Mouse (Mus musculus) left cerebral cortex, adult 2 months (tissue): ENCODE measurements around the gene Hist2h2ab. TPM values are rescaled to one million over a fixed set of nuclear protein-coding genes. Genes with fewer than 3 reads are reported as not detected.
A peak's percentile ranks its signal among the peaks of the same experiment; 100 is the strongest.
"Not testable (repeated sequence)": the region's sequence is repeated elsewhere in the genome, so short reads cannot be mapped to it uniquely, and the experiment has no call there.

ENCODE experiments used
- DNase-seq, 2 experiments: peaks; one replicate each; pipeline ENCODE4 v3.0.0; 2021 to 2022; ENCODE audit warnings: low spot score in 2 of 2, mixed read lengths in 1 of 2; ENCODE audit errors: extremely low spot score in 1 of 2
- H3K27ac ChIP-seq: fragments of 200-600 bp; 2 replicates; pipeline ENCODE4 v1.8.1; 2022
- H3K4me3 ChIP-seq: fragments of 200-600 bp; 2 replicates; pipeline ENCODE4 v1.8.1; 2022
- CTCF ChIP-seq: fragments of 200-600 bp; IDR thresholded peaks from 2 replicates; pipeline ENCODE4 v1.8.1; 2022; ENCODE audit warnings: antibody characterized with exemption, mild to moderate bottlenecking, moderate library complexity
- intact Hi-C: fragments of 180-260 bp; cut with DNase I; formaldehyde crosslinking; loops from one replicate; pipeline ENCODE4 v1.15.1; 2025
- total RNA-seq, 2 experiments: library from RNA; stranded (reverse); gene quantifications; 2 replicates each; pipeline ENCODE4 v1.2.3; 2021

Hist2h2ab gene
- total RNA-seq, 2 experiments from 2014 or later, result 10.4 to 10.8 TPM

- Histone ChIP-seq H3K4me3 (peak overlapping the region; percentile 28), H3K27ac (peak overlapping the region; percentile 94)
- intact Hi-C loops, result loop anchor here (1.0 kb wide), 1 partner anchor 23 kb away; the partner anchor contains the start of gene Hist2h4
- no peak for TF ChIP-seq CTCF
- no peak for DNase-seq
Measured at GRCm38 (mm10) chr3:96240799-96241197, 21.1 kb downstream of the Hist2h2ab start.

GRCm38 (mm10) chr3:96243921-96244572, 24.4 kb downstream of the Hist2h2ab start:
- Histone ChIP-seq H3K4me3 (peak overlapping the region; percentile 83), H3K27ac (peak overlapping the region; percentile 100)
- intact Hi-C loops, result no loop called here
- TF ChIP-seq CTCF, result no peak
- DNase-seq, result no peak

GRCm38 (mm10) chr3:96245003-96245886, 25.6 kb downstream of the Hist2h2ab start, which contains the start of gene Hist2h2aa1:
Gene Hist2h2aa1 (plus strand): TSS chr3:96245497.
- peak within 1 kb of the TSS; percentile 100 for H3K27ac ChIP-seq
- intact Hi-C loops, result not testable (repeated sequence)
- peak; percentile 81 to 86 for DNase-seq
- H3K4me3 ChIP-seq, result peak within 1 kb of the TSS; percentile 83

GRCm38 (mm10) chr3:96246018-96246417, 26.4 kb downstream of the Hist2h2ab start:
- 0 out of 2 replicates have a peak overlapping the region, but pooled peaks have one; percentile 28 for H3K4me3 ChIP-seq
- H3K27ac ChIP-seq, DNase-seq, intact Hi-C loops: not testable (repeated sequence)

GRCm38 (mm10) chr3:96246427-96246856, 26.8 kb downstream of the Hist2h2ab start, which contains the start of gene Hist2h3c1:
Gene Hist2h3c1 (plus strand): TSS chr3:96246685.
- 0 out of 2 replicates have a peak within 1 kb of the TSS, but pooled peaks have one; percentile 28 for H3K4me3 ChIP-seq
- DNase-seq, H3K27ac ChIP-seq, intact Hi-C loops: not testable (repeated sequence)

- TF ChIP-seq CTCF, result no peak
- Histone ChIP-seq H3K27ac (no peak overlapping the region), H3K4me3 (no peak overlapping the region)
- DNase-seq, result no peak
- intact Hi-C loops, result no loop called here
Measured at GRCm38 (mm10) chr3:96247356-96248140, 27.9 kb downstream of the Hist2h2ab start.

GRCm38 (mm10) chr3:96248141-96249033, 28.7 kb downstream of the Hist2h2ab start:
- H3K4me3 ChIP-seq, result no peak overlapping the region
- DNase-seq, result no peak
- TF ChIP-seq CTCF, result no peak
- H3K27ac ChIP-seq, result no peak overlapping the region
- intact Hi-C loops, result no loop called here

GRCm38 (mm10) chr3:96249034-96249345, 29.3 kb downstream of the Hist2h2ab start:
- no peak for DNase-seq
- no peak for TF ChIP-seq CTCF
- Histone ChIP-seq H3K4me3 (no peak overlapping the region), H3K27ac (no peak overlapping the region)
- intact Hi-C loops, result no loop called here

- Histone ChIP-seq H3K4me3 (no peak overlapping the region), H3K27ac (no peak overlapping the region)
- intact Hi-C loops, result no loop called here
- no peak for TF ChIP-seq CTCF
- DNase-seq, result no peak
Measured at GRCm38 (mm10) chr3:96250890-96251289, 31.2 kb downstream of the Hist2h2ab start.

- Histone ChIP-seq H3K27ac (no peak overlapping the region), H3K4me3 (no peak overlapping the region)
- no peak for DNase-seq
- TF ChIP-seq CTCF, result no peak
- intact Hi-C loops, result no loop called here
Measured at GRCm38 (mm10) chr3:96251787-96252186, 32.1 kb downstream of the Hist2h2ab start.
